Mouse (Mus musculus) forebrain, embryonic 12.5 days (tissue): ENCODE measurements at regions not wholly inside any gene's neighbourhood (a gene's known extent, or its start where the extent isn't known, plus 50 kb on each side); places are given as distances from the start of the nearest gene placed in this dataset.

Experiments used
- ATAC-seq: fragments of 200-750 bp; cut with Nextera tagmentation; 2 replicates; pipeline ENCODE4 v1.8.0; 2017; ENCODE audit warnings: moderate TSS enrichment; ENCODE audit not compliant: low FRiP score
- H3K27ac ChIP-seq: fragments of 300-500 bp; sonication (generic); 2 replicates; pipeline ENCODE4 v1.5.1; 2016; ENCODE audit warnings: mild to moderate bottlenecking
- H3K27me3 ChIP-seq: fragments of 300-500 bp; sonication (generic); 2 replicates; pipeline ENCODE4 v1.6.1; 2016; ENCODE audit warnings: mild to moderate bottlenecking
- H3K36me3 ChIP-seq: fragments of 300-500 bp; sonication (generic); replicated peaks from 2 replicates; pipeline ENCODE4 v1.6.1; 2016; ENCODE audit warnings: mild to moderate bottlenecking
- H3K4me1 ChIP-seq: fragments of 300-500 bp; sonication (generic); 2 replicates; pipeline ENCODE4 v1.6.1; 2016
- H3K4me2 ChIP-seq: fragments of 300-500 bp; sonication (generic); 2 replicates; pipeline ENCODE4 v1.6.1; 2016; ENCODE audit warnings: mild to moderate bottlenecking, moderate library complexity
- H3K4me3 ChIP-seq: fragments of 300-500 bp; sonication (generic); replicated peaks from 2 replicates; pipeline ENCODE4 v1.5.1; 2016; ENCODE audit warnings: mild to moderate bottlenecking
- H3K9ac ChIP-seq: fragments of 300-500 bp; sonication (generic); 2 replicates; pipeline ENCODE4 v1.6.1; 2016; ENCODE audit warnings: mild to moderate bottlenecking
- H3K9me3 ChIP-seq: fragments of 300-500 bp; sonication (generic); 2 replicates; pipeline ENCODE4 v1.6.1; 2016
- WGBS: fragments of 180-500 bp; shearing (Covaris S2); methylation state at CpG from one replicate; pipeline ENCODE4 v1.1.7; 2016; 5-methylcytosine and 5-hydroxymethylcytosine counted together

DNA sequence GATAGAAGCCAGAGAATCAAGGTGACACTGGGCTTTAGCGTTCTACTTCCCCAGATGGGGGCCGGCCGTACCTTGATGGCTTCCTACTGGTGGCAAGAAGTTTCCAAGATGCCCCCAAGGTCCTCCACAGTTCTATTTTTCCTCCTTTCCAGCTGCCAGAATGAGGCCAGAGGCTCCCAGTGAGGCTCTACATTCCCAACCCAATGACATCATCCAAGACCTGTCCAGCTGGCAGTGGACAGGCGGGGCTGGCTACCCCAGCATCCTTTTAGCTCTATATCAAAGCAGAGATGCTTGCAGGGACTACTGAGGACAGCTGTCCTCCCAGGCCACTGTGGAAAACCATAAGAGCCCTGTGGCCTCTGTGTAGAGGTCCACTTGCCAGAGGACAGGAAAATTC is 53.8 kb upstream of the Stx16 start:
- Histone ChIP-seq H3K27ac (no peak overlapping the region), H3K36me3 (no peaks in the 10 kb centered on the region), H3K4me3 (no peak overlapping the region), H3K9me3 (no peaks in the 10 kb centered on the region), H3K4me1 (peaks cover 3% of the 10 kb centered on the region; the same call in 1 of the 2 replicates), H3K9ac (no peak overlapping the region), H3K4me2 (no peak overlapping the region), H3K27me3 (no peaks in the 10 kb centered on the region; the same call in 1 of the 2 replicates)
- ATAC-seq, result no peak
- 93% methylated on average over 4 of the region's 4 CpGs for WGBS

DNA sequence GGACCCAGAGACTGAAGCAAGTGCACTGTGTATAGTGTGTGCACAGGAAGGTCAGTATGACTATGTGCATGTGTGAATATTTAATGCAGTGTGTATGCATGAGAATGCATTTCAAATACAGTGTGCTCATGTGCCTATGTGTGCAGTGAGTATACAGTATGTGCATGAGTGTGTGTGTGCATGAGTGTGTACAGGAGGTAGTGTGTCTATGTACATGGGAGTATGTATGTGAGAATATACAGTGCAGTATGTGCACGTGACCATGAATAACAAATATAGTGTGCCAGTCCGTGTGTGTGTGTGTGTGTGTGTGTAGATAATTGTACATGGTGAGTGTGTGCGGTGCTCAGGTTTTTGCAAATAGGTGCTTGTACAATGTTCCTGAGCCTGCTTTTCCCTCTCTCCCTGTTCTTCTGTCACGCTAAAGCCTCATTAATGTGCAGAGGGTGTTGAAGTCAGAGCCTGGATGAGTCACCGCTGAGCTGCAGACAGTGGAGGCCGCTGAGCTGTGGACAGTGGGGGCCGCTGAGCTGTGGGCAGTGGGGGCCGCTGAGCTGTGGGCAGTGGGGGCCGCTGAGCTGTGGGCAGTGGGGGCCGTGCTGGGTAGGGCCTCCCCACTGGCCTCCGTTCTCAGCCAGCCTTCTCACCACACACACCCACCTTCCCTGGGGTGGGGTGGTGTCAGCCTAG is 50.8 kb upstream of the Stx16 start:
- H3K27ac ChIP-seq, result no peak overlapping the region
- no peaks in the 10 kb centered on the region for H3K36me3 ChIP-seq
- H3K9me3 ChIP-seq, result no peaks in the 10 kb centered on the region
- peaks cover 3% of the 10 kb centered on the region; the same call in 1 of the 2 replicates for H3K4me1 ChIP-seq
- no peak overlapping the region for H3K4me3 ChIP-seq
- no peak overlapping the region for H3K4me2 ChIP-seq
- no peak overlapping the region for H3K9ac ChIP-seq
- ATAC-seq, result 0 out of 2 replicates have a peak, but pooled peaks have one; percentile 41
- WGBS, result 83% methylated on average over 11 of the region's 11 CpGs
- H3K27me3 ChIP-seq, result no peaks in the 10 kb centered on the region; the same call in 1 of the 2 replicates
